Mouse (Mus musculus): ENCODE measurements at regions not wholly inside any gene's neighbourhood (a gene's known extent, or its start where the extent isn't known, plus 50 kb on each side); places are given as distances from the start of the nearest gene placed in this dataset.

- Histone ChIP-seq H3ac (ENCODE audit: control insufficient read depth, insufficient read length) (no peak overlapping the region), H3K27me3 (ENCODE audit: control insufficient read depth, insufficient read depth, insufficient read length) (no peaks in the 10 kb centered on the region), H3K4me2 (ENCODE audit: low read depth) (peak overlapping the region; percentile 42), H3K36me3 (ENCODE audit: control insufficient read depth, insufficient read depth) (no peaks in the 10 kb centered on the region), H3K79me2 (ENCODE audit: control insufficient read depth, insufficient read depth) (no peaks in the 10 kb centered on the region), H3K4me3 (no peak overlapping the region)
- no peak for TF ChIP-seq TCF3 (IDR thresholded peaks at IDR 0.05; ENCODE audit: insufficient read length, low read depth)
- no peak for TF ChIP-seq USF1 (IDR thresholded peaks at IDR 0.05; ENCODE audit: low read depth)
- no peak for TF ChIP-seq POLR2AphosphoS2 (IDR thresholded peaks at IDR 0.05; ENCODE audit: insufficient read length, low read depth)
Measured at GRCm38 (mm10) chr6:98597612-98598011, 255.1 kb upstream of the Gm765 start.

GRCm38 (mm10) chr6:98590989-98591388, 248.4 kb upstream of the Gm765 start:
- no peaks in the 10 kb centered on the region for H3K36me3 ChIP-seq (ENCODE audit: control insufficient read depth, insufficient read depth)
- no peaks in the 10 kb centered on the region for H3K27me3 ChIP-seq (ENCODE audit: control insufficient read depth, insufficient read depth, insufficient read length)
- H3K79me2 ChIP-seq (ENCODE audit: control insufficient read depth, insufficient read depth) = no peaks in the 10 kb centered on the region
- no peak overlapping the region for H3K4me2 ChIP-seq (ENCODE audit: low read depth)
- no peak overlapping the region for H3ac ChIP-seq (ENCODE audit: control insufficient read depth, insufficient read length)
- no peak overlapping the region for H3K4me3 ChIP-seq
- TF ChIP-seq MAX (IDR thresholded peaks at IDR 0.05; ENCODE audit: low read depth) (no peak), CEBPB (IDR thresholded peaks at IDR 0.05; ENCODE audit: insufficient read depth, poor library complexity, severe bottlenecking) (no peak), TCF3 (IDR thresholded peaks at IDR 0.05; ENCODE audit: insufficient read length, low read depth) (no peak), SRF (IDR thresholded peaks at IDR 0.05; ENCODE audit: control insufficient read depth, insufficient read length, low read depth) (no peak), TCF12 (IDR thresholded peaks at IDR 0.05; ENCODE audit: insufficient read depth, poor library complexity, severe bottlenecking) (no peak), POLR2AphosphoS2 (IDR thresholded peaks at IDR 0.05; ENCODE audit: insufficient read length, low read depth) (no peak), MYOD1 (IDR thresholded peaks at IDR 0.05; ENCODE audit: control insufficient read depth in 1 of 3, insufficient read length in 2 of 3, low read depth in 2 of 3) (no peak), MYOG (IDR thresholded peaks at IDR 0.05; ENCODE audit: control insufficient read depth in 1 of 3, insufficient read depth in 1 of 3, insufficient read length in 2 of 3, low read depth in 2 of 3) (no peak), POLR2A (IDR thresholded peaks at IDR 0.05; ENCODE audit: insufficient read length, low read depth) (no peak), REST (IDR thresholded peaks at IDR 0.05; ENCODE audit: insufficient read depth, insufficient read length) (no peak), E2F4 (IDR thresholded peaks at IDR 0.05; ENCODE audit: insufficient read depth) (no peak), USF1 (IDR thresholded peaks at IDR 0.05; ENCODE audit: low read depth) (no peak)

DNA sequence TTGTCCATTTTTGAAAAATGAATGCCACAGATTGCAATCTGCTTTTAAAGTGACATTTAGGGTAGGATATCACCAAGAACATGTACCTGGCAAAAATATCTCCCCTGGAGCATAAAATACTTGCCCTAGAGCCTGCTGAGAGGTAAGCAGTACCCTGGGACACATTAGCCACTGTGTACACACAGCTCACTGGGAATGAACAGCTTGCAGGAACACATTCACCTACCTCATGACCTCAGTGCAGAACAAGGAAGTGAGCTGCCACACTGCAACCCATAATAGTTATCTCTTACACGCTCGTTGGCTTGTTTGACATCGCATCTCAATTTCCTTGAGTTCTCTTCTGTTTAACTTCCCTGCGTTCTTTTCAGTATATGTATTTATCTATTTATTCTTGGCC, 246.4 kb upstream of the Gm765 start:
- no peaks in the 10 kb centered on the region for H3K79me2 ChIP-seq (ENCODE audit: control insufficient read depth, insufficient read depth)
- TF ChIP-seq REST (IDR thresholded peaks at IDR 0.05; ENCODE audit: insufficient read depth, insufficient read length) = no peak
- no peak for TF ChIP-seq MAX (IDR thresholded peaks at IDR 0.05; ENCODE audit: low read depth)
- no peak for TF ChIP-seq POLR2AphosphoS2 (IDR thresholded peaks at IDR 0.05; ENCODE audit: insufficient read length, low read depth)
- no peak for TF ChIP-seq POLR2A (IDR thresholded peaks at IDR 0.05; ENCODE audit: insufficient read length, low read depth)
- TF ChIP-seq CEBPB (IDR thresholded peaks at IDR 0.05; ENCODE audit: insufficient read depth, poor library complexity, severe bottlenecking) = no peak
- no peak for TF ChIP-seq MYOG (IDR thresholded peaks at IDR 0.05; ENCODE audit: control insufficient read depth in 1 of 3, insufficient read depth in 1 of 3, insufficient read length in 2 of 3, low read depth in 2 of 3)
- no peak for TF ChIP-seq USF1 (IDR thresholded peaks at IDR 0.05; ENCODE audit: low read depth)
- no peak for TF ChIP-seq MYOD1 (IDR thresholded peaks at IDR 0.05; ENCODE audit: control insufficient read depth in 1 of 3, insufficient read length in 2 of 3, low read depth in 2 of 3)
- TF ChIP-seq TCF12 (IDR thresholded peaks at IDR 0.05; ENCODE audit: insufficient read depth, poor library complexity, severe bottlenecking) = no peak
- no peak for TF ChIP-seq E2F4 (IDR thresholded peaks at IDR 0.05; ENCODE audit: insufficient read depth)
- no peak for TF ChIP-seq SRF (IDR thresholded peaks at IDR 0.05; ENCODE audit: control insufficient read depth, insufficient read length, low read depth)
- TF ChIP-seq TCF3 (IDR thresholded peaks at IDR 0.05; ENCODE audit: insufficient read length, low read depth) = no peak
- H3K36me3 ChIP-seq (ENCODE audit: control insufficient read depth, insufficient read depth) = no peaks in the 10 kb centered on the region
- H3ac ChIP-seq (ENCODE audit: control insufficient read depth, insufficient read length) = no peak overlapping the region
- H3K4me2 ChIP-seq (ENCODE audit: low read depth) = no peak overlapping the region
- no peak overlapping the region for H3K4me3 ChIP-seq
- H3K27me3 ChIP-seq (ENCODE audit: control insufficient read depth, insufficient read depth, insufficient read length) = no peaks in the 10 kb centered on the region

DNA sequence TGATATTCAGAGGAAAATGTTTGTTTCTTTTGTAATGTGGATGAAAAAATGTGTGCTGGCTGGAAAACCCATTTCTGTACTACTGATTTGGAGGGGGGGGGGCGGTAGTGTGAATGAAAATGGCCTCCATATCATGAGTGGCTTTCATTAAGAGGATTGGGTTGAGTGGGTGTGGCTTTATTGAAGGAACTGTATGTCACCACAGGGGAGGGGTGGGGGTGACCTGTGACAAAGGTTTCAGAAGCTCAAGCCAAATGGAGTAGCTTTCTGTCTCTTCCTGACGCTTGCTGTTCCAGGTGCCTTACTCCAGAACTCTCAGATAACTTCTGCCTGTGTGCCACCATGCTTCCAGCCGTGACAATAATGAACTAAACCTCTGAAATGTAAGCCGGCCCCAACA, 242.0 kb upstream of the Gm765 start:
- Histone ChIP-seq H3K36me3 (ENCODE audit: control insufficient read depth, insufficient read depth) (no peaks in the 10 kb centered on the region), H3K27me3 (ENCODE audit: control insufficient read depth, insufficient read depth, insufficient read length) (no peaks in the 10 kb centered on the region), H3K79me2 (ENCODE audit: control insufficient read depth, insufficient read depth) (no peaks in the 10 kb centered on the region), H3ac (ENCODE audit: control insufficient read depth, insufficient read length) (no peak overlapping the region), H3K4me2 (ENCODE audit: low read depth) (no peak overlapping the region), H3K4me3 (no peak overlapping the region)
- TF ChIP-seq REST (IDR thresholded peaks at IDR 0.05; ENCODE audit: insufficient read depth, insufficient read length) = no peak
- no peak for TF ChIP-seq TCF12 (IDR thresholded peaks at IDR 0.05; ENCODE audit: insufficient read depth, poor library complexity, severe bottlenecking)
- TF ChIP-seq TCF3 (IDR thresholded peaks at IDR 0.05; ENCODE audit: insufficient read length, low read depth) = no peak
- no peak for TF ChIP-seq MAX (IDR thresholded peaks at IDR 0.05; ENCODE audit: low read depth)
- TF ChIP-seq SRF (IDR thresholded peaks at IDR 0.05; ENCODE audit: control insufficient read depth, insufficient read length, low read depth) = no peak
- TF ChIP-seq E2F4 (IDR thresholded peaks at IDR 0.05; ENCODE audit: insufficient read depth) = no peak
- TF ChIP-seq POLR2A (IDR thresholded peaks at IDR 0.05; ENCODE audit: insufficient read length, low read depth) = no peak
- no peak for TF ChIP-seq CEBPB (IDR thresholded peaks at IDR 0.05; ENCODE audit: insufficient read depth, poor library complexity, severe bottlenecking)

GRCm38 (mm10) chr6:98582826-98583225, 240.3 kb upstream of the Gm765 start:
- TF ChIP-seq SRF (IDR thresholded peaks at IDR 0.05; ENCODE audit: control insufficient read depth, insufficient read length, low read depth) (no peak), POLR2AphosphoS2 (IDR thresholded peaks at IDR 0.05; ENCODE audit: insufficient read length, low read depth) (no peak)
- H3K79me2 ChIP-seq (ENCODE audit: control insufficient read depth, insufficient read depth) = no peaks in the 10 kb centered on the region
- no peaks in the 10 kb centered on the region for H3K36me3 ChIP-seq (ENCODE audit: control insufficient read depth, insufficient read depth)
- H3ac ChIP-seq (ENCODE audit: control insufficient read depth, insufficient read length) = no peak overlapping the region
- no peaks in the 10 kb centered on the region for H3K27me3 ChIP-seq (ENCODE audit: control insufficient read depth, insufficient read depth, insufficient read length)
- no peak overlapping the region for H3K4me3 ChIP-seq
- H3K4me2 ChIP-seq (ENCODE audit: low read depth) = no peak overlapping the region

Data from myocyte (in vitro differentiated cells).